Comparison of ENCODE assay signal across 23 mouse cellular contexts in the genomic region with DNA sequence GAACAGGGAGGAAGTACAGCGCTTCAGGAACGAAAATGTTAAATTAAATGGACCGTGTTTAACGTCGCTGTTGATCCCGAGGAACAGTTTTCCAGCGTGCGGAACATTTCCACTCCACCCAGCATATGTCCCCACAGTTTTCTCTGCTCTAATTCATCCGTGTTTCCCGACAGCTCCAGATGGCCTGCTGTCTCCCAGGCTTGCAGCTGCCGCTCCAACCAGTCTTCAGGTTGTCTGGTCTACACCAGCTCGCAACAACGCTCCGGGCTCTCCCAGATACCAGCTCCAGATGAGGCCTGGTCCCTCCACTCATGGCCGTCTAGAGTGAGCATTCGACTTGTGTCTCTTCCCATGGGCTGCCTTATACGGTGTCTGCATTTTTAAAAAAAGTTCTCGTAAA.
DNase-seq lines count a peak whose midpoint lies in the region; ATAC-seq and TF ChIP-seq lines count a peak whose summit lies in the region.
"Had no signal": no experiment of that assay in that cellular context is flagged by ENCODE, and none has a peak within 500 bp of the region (broad histone marks: within the 10 kb centered on the region; RNA-seq: fewer than 3 reads in every experiment).

No protein-coding gene starts in this region.

- peak overlapping the region; percentile 27 for H3K4me2 ChIP-seq in neural tube, embryonic 15.5 days
- H3K4me2 ChIP-seq: hindbrain, embryonic 14.5 days; stomach, embryonic 15.5 days had no signal

- 25% methylated on average over 18 of the region's 18 CpGs for WGBS in cerebellum, adult 2 months
- WGBS in neural tube, embryonic 15.5 days: 44% methylated on average over 18 of the region's 18 CpGs

- no peaks in the 10 kb centered on the region for H3K9me3 ChIP-seq in neural tube, embryonic 15.5 days (replicated peaks)
- H3K9me3 ChIP-seq: midbrain, embryonic 10.5 days; stomach, embryonic 15.5 days had no signal

- H3K9ac ChIP-seq in neural tube, embryonic 15.5 days (replicated peaks): no peak overlapping the region
- H3K9ac ChIP-seq: hindbrain, embryonic 14.5 days; liver, postnatal 0 days; stomach, embryonic 15.5 days had no signal

- intact Hi-C loops in left cerebral cortex, postnatal 4 days (cut with DNase I): no loop called here

- H3K27ac ChIP-seq in cerebellum, adult 2 months (ENCODE audit: insufficient read depth, low read length): no peak overlapping the region
- no peak overlapping the region for H3K27ac ChIP-seq in neural tube, embryonic 15.5 days (replicated peaks)
- H3K27ac ChIP-seq: hindbrain, embryonic 14.5 days; kidney, postnatal 0 days; midbrain, embryonic 10.5 days; stomach, embryonic 15.5 days had no signal

- peak; percentile 83 for ATAC-seq in frontal cortex, adult (ENCODE audit: low TSS enrichment)
- ATAC-seq in neural tube, embryonic 15.5 days (ENCODE audit: low FRiP score): no peak
- ATAC-seq: CD4-positive, CD25-positive, alpha-beta regulatory T cell, adult 4 months; intestine, postnatal 0 days; liver, postnatal 0 days had no signal

- DNase-seq in cerebellum, adult 2 months: peak in 1 of 2 experiments; percentile 9
- DNase-seq in cerebellum, adult 11 months: no peak
- DNase-seq in frontal cortex, postnatal 25 days (ENCODE audit: low spot score in 2 of 2): no peak
- peak; percentile 53 for DNase-seq in left cerebral cortex, postnatal 4 days
- no peak for DNase-seq in left cerebral cortex, adult 11 months (ENCODE audit: low spot score)
- no peak for DNase-seq in ovary, adult 18-20 months (ENCODE audit: low spot score)
- DNase-seq: cerebellum, adult 11-12 months; gastrocnemius, postnatal 14 days; heart, postnatal 10 days; liver; liver, postnatal 0 days; lung, postnatal 36 days; thymus, adult 2 months had no signal

- TF ChIP-seq POLR2A in cerebellum, adult 2 months (IDR thresholded peaks at IDR 0.05; ENCODE audit: borderline replicate concordance, insufficient read depth, low read length): no peak

- no peak for TF ChIP-seq CTCF in cerebellum, adult 2 months (IDR thresholded peaks at IDR 0.05; ENCODE audit: borderline replicate concordance, insufficient read depth, low read depth, low read length)

- H3K4me1 ChIP-seq in cerebellum, adult 2 months (ENCODE audit: control insufficient read depth, insufficient read depth, low read length): no peaks in the 10 kb centered on the region; the same call in 1 of the 2 replicates
- H3K4me1 ChIP-seq in neural tube, embryonic 15.5 days: peaks cover 7% of the 10 kb centered on the region; the same call in 1 of the 2 replicates
- H3K4me1 ChIP-seq: stomach, embryonic 15.5 days had no signal

- H3K27me3 ChIP-seq in cerebellum, adult 2 months (ENCODE audit: control insufficient read depth, insufficient read depth, low read length): no peaks in the 10 kb centered on the region; the same call in 1 of the 2 replicates
- no peaks in the 10 kb centered on the region; the same call in 1 of the 2 replicates for H3K27me3 ChIP-seq in neural tube, embryonic 15.5 days (replicated peaks)
- H3K27me3 ChIP-seq: stomach, embryonic 15.5 days had no signal

- peak overlapping the region; percentile 2 for H3K4me3 ChIP-seq in cerebellum, adult 2 months (replicated peaks; ENCODE audit: insufficient read depth, low read depth, low read length)
- H3K4me3 ChIP-seq in neural tube, embryonic 15.5 days (replicated peaks): no peak overlapping the region
- H3K4me3 ChIP-seq: midbrain, embryonic 10.5 days; myocyte; stomach, embryonic 15.5 days had no signal

- no peaks in the 10 kb centered on the region for H3K36me3 ChIP-seq in neural tube, embryonic 15.5 days
- H3K36me3 ChIP-seq: G1E; midbrain, embryonic 10.5 days; stomach, embryonic 15.5 days had no signal
